Mouse (Mus musculus): ENCODE data around the gene Rhbg. TPM values are rescaled to one million over a fixed set of nuclear protein-coding genes. Genes with fewer than 3 reads are reported as not detected.
A peak's percentile ranks its signal among the peaks of the same experiment; 100 is the strongest.
"Not testable (repeated sequence)": the region's sequence is repeated elsewhere in the genome, so short reads cannot be mapped to it uniquely, and the experiment has no call there.

The Rhbg gene
- polyA plus RNA-seq, 1 experiment = 94.4 TPM

DNA sequence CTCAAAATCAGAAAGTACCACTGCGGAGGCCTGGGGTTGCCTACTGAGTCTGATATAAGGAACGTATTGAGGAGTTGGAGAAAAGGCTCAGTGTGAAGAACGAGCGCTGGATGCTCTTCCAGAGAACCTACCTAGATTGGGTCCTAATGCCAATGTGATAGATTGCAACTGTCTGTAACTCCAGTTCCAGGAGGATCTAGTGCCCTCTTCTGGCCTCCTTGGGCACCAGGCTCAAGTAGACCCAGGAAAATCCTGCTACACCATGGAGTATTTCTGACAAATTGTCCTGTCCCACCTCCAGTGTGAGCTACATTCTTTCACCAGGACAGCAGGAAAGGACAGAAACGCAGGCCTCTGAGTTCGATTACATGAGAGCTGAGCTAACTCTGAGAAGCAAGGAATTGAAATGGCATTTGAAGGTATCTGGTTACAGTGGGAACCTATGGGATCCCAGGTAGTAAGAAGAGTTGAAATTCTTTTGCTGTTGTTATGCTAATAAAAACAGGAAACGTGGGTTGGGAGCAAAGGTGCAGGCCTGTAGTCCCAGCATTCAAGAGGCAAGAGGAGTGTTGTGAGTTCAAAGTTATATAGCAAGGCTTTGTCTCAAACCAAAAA, 22.1 kb upstream of the Rhbg start:
- peak; percentile 72 for TF ChIP-seq CTCF (conservative IDR thresholded peaks at IDR 0.05; ENCODE audit: insufficient read depth, insufficient read length, low read depth, low read length)
- no peak for TF ChIP-seq POLR2A (IDR thresholded peaks at IDR 0.05; ENCODE audit: low read depth, low read length)
- H3K36me3 ChIP-seq (ENCODE audit: control insufficient read depth, insufficient read depth, low read length) = no peaks in the 10 kb centered on the region
- no peak overlapping the region for H3K4me3 ChIP-seq (ENCODE audit: insufficient read depth, low read depth, low read length)
- no peak overlapping the region for H3K27ac ChIP-seq (ENCODE audit: insufficient read depth, low read depth, low read length)
- no peaks in the 10 kb centered on the region for H3K27me3 ChIP-seq (replicated peaks; ENCODE audit: control insufficient read depth, insufficient read depth, low read length)
- H3K4me1 ChIP-seq (ENCODE audit: control insufficient read depth, insufficient read depth, low read length) = no peaks in the 10 kb centered on the region
- peak; percentile 47 for DNase-seq
- whole genome bisulfite sequencing = 39% methylated on average over 7 of the region's 7 CpGs

DNA sequence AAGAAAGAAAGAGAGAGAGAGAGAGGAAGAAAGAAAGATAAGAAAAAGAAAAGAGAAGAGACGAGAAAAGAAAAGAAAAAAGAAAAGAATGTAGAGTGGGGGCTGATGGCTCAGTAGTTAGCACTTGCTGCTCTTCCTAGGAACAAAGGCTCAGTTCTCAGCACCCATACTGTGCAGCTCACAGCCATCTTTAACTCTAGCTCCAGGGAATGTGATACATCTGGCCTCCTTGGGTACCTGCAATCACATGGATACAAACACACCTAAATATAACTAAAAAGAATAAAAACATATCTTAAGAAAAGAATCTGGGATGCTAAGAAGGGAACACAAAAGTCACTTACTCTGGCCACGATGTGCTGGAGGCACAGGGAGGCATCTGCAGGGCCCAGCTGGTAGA, 21.6 kb upstream of the Rhbg start:
- DNase-seq = no peak
- TF ChIP-seq CTCF (conservative IDR thresholded peaks at IDR 0.05; ENCODE audit: insufficient read depth, insufficient read length, low read depth, low read length) (no peak), POLR2A (IDR thresholded peaks at IDR 0.05; ENCODE audit: low read depth, low read length) (no peak)
- Histone ChIP-seq H3K4me3 (ENCODE audit: insufficient read depth, low read depth, low read length) (no peak overlapping the region), H3K27me3 (replicated peaks; ENCODE audit: control insufficient read depth, insufficient read depth, low read length) (no peaks in the 10 kb centered on the region), H3K27ac (ENCODE audit: insufficient read depth, low read depth, low read length) (no peak overlapping the region), H3K4me1 (ENCODE audit: control insufficient read depth, insufficient read depth, low read length) (no peaks in the 10 kb centered on the region), H3K36me3 (ENCODE audit: control insufficient read depth, insufficient read depth, low read length) (no peaks in the 10 kb centered on the region)
- WGBS = 78% methylated on average over 2 of the region's 2 CpGs

GRCm38 (mm10) chr3:88274002-88274401, 19.5 kb upstream of the Rhbg start:
- no peaks in the 10 kb centered on the region for H3K36me3 ChIP-seq (ENCODE audit: control insufficient read depth, insufficient read depth, low read length)
- no peak overlapping the region for H3K27ac ChIP-seq (ENCODE audit: insufficient read depth, low read depth, low read length)
- H3K4me3 ChIP-seq (ENCODE audit: insufficient read depth, low read depth, low read length) = no peak overlapping the region
- WGBS = 95% methylated on average over 4 of the region's 4 CpGs
- no peaks in the 10 kb centered on the region for H3K27me3 ChIP-seq (replicated peaks; ENCODE audit: control insufficient read depth, insufficient read depth, low read length)
- H3K4me1 ChIP-seq (ENCODE audit: control insufficient read depth, insufficient read depth, low read length) = no peaks in the 10 kb centered on the region
- TF ChIP-seq POLR2A (IDR thresholded peaks at IDR 0.05; ENCODE audit: low read depth, low read length) = no peak
- TF ChIP-seq CTCF (conservative IDR thresholded peaks at IDR 0.05; ENCODE audit: insufficient read depth, insufficient read length, low read depth, low read length) = 0 out of 2 replicates have a peak, but pooled peaks have one; percentile 10
- DNase-seq = no peak

DNA sequence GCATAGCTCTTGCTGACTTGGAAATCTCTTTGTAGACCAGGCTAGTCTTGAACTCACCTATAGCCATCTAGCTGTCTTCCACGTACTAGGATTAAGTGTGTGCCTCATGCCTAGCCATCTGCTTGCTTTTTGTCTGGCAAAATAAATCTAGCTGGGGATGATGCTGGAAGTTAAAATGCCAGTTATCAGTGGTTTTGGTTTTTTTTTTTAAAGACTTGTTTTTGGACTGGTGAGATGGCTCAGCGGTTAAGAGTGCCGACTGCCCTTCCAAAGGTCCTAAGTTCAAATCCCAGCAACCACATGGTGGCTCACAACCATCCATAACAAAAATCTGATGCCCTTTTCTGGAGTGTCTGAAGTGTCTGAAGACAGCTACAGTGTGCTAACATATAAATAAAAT, 17.4 kb upstream of the Rhbg start:
- no peak for DNase-seq
- Histone ChIP-seq H3K36me3 (ENCODE audit: control insufficient read depth, insufficient read depth, low read length) (no peaks in the 10 kb centered on the region), H3K27me3 (replicated peaks; ENCODE audit: control insufficient read depth, insufficient read depth, low read length) (no peaks in the 10 kb centered on the region), H3K27ac (ENCODE audit: insufficient read depth, low read depth, low read length) (no peak overlapping the region), H3K4me1 (ENCODE audit: control insufficient read depth, insufficient read depth, low read length) (no peaks in the 10 kb centered on the region), H3K4me3 (ENCODE audit: insufficient read depth, low read depth, low read length) (no peak overlapping the region)
- TF ChIP-seq POLR2A (IDR thresholded peaks at IDR 0.05; ENCODE audit: low read depth, low read length) (no peak), CTCF (conservative IDR thresholded peaks at IDR 0.05; ENCODE audit: insufficient read depth, insufficient read length, low read depth, low read length) (no peak)
- 79% methylated on average over 3 of the region's 3 CpGs for WGBS

DNA sequence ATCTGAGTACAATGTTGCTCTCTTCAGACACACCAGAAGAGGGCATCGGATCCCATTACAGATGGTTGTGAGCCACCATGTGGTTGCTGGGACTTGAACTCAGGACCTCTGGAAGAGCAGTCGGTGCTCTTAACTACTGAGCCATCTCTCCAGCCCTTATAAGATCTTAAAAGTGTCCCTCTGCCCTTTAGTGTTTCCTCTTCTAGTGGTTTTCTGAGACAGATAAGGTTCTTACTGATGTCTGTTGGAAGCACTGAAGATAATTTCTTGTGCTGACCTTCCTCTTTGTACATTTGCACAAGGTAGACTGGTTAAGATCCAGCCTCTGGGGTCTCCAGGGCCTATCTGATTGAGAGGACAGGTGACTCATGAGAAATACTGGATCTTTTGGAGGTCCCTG, 16.8 kb upstream of the Rhbg start:
- 94% methylated on average over 2 of the region's 2 CpGs for WGBS
- not testable (repeated sequence) for H3K4me3 ChIP-seq (ENCODE audit: insufficient read depth, low read depth, low read length); H3K27ac ChIP-seq (ENCODE audit: insufficient read depth, low read depth, low read length); DNase-seq; H3K36me3 ChIP-seq (ENCODE audit: control insufficient read depth, insufficient read depth, low read length); H3K4me1 ChIP-seq (ENCODE audit: control insufficient read depth, insufficient read depth, low read length); H3K27me3 ChIP-seq (replicated peaks; ENCODE audit: control insufficient read depth, insufficient read depth, low read length)

- no peaks in the 10 kb centered on the region for H3K4me1 ChIP-seq (ENCODE audit: control insufficient read depth, insufficient read depth, low read length)
- no peak overlapping the region for H3K27ac ChIP-seq (ENCODE audit: insufficient read depth, low read depth, low read length)
- no peaks in the 10 kb centered on the region for H3K36me3 ChIP-seq (ENCODE audit: control insufficient read depth, insufficient read depth, low read length)
- TF ChIP-seq CTCF (conservative IDR thresholded peaks at IDR 0.05; ENCODE audit: insufficient read depth, insufficient read length, low read depth, low read length) (no peak), POLR2A (IDR thresholded peaks at IDR 0.05; ENCODE audit: low read depth, low read length) (no peak)
- H3K4me3 ChIP-seq (ENCODE audit: insufficient read depth, low read depth, low read length) = no peak overlapping the region
- DNase-seq = no peak
- no peaks in the 10 kb centered on the region for H3K27me3 ChIP-seq (replicated peaks; ENCODE audit: control insufficient read depth, insufficient read depth, low read length)
- WGBS = 88% methylated on average over 5 of the region's 5 CpGs
These were observed 14.5 kb upstream of the Rhbg start for GRCm38 (mm10) chr3:88268991-88269390.

DNA sequence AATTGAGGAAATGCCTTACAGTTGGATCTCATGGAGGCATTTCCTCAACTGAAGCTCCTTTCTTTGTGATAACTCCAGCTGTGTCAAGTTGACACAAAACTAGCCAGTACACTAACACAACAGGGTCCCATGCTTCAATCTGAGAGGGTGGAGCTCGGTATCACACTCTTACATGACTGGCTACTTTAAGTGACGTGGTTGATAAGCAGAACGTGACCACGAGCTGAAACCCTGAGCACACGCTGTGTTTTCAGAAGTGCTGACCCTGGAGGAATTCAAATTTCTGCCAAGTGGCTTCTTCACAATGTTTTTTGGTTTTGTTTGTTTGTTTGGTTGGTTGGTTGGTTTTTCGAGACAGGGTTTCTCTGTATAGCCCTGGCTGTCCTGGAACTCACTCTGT, 13.5 kb upstream of the Rhbg start:
- WGBS = 70% methylated on average over 6 of the region's 6 CpGs
- not testable (repeated sequence) for H3K4me1 ChIP-seq (ENCODE audit: control insufficient read depth, insufficient read depth, low read length); H3K36me3 ChIP-seq (ENCODE audit: control insufficient read depth, insufficient read depth, low read length); DNase-seq; H3K27me3 ChIP-seq (replicated peaks; ENCODE audit: control insufficient read depth, insufficient read depth, low read length); H3K27ac ChIP-seq (ENCODE audit: insufficient read depth, low read depth, low read length); H3K4me3 ChIP-seq (ENCODE audit: insufficient read depth, low read depth, low read length)

DNA sequence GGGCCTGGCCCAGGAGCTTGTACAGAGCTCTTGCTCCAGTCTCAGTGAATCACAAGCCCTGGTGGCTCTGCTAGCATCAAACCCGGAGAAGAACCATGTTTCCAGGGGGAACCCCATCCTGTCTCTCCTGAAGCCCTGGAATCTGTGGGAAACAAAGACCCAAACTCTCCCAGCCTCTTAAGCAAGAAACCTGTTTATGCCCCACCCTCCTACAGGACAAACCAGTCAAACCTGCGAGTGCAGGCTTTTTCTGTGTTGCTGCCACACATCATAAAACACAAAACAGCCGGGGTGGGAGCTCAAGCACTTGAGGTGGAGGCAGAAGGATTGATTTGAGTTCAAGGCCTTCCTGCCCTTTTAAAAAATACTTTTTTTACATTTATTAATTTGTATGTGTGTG, 7.8 kb upstream of the Rhbg start:
- H3K27ac ChIP-seq (ENCODE audit: insufficient read depth, low read depth, low read length) = no peak overlapping the region; the same call in 1 of the 2 replicates
- H3K4me1 ChIP-seq (ENCODE audit: control insufficient read depth, insufficient read depth, low read length) = no peaks in the 10 kb centered on the region
- H3K4me3 ChIP-seq (ENCODE audit: insufficient read depth, low read depth, low read length) = no peak overlapping the region
- DNase-seq = peak; percentile 12
- H3K36me3 ChIP-seq (ENCODE audit: control insufficient read depth, insufficient read depth, low read length) = no peaks in the 10 kb centered on the region
- WGBS = 47% methylated on average over 3 of the region's 3 CpGs
- H3K27me3 ChIP-seq (replicated peaks; ENCODE audit: control insufficient read depth, insufficient read depth, low read length) = no peaks in the 10 kb centered on the region
- no peak for TF ChIP-seq CTCF (conservative IDR thresholded peaks at IDR 0.05; ENCODE audit: insufficient read depth, insufficient read length, low read depth, low read length)
- TF ChIP-seq POLR2A (IDR thresholded peaks at IDR 0.05; ENCODE audit: low read depth, low read length) = no peak
